24 mouse cellular contexts compared by ENCODE assay signal in genomic region chr4:139441806-139442205, GRCm38 (mm10).
DNase-seq lines count a peak whose midpoint lies in the region; ATAC-seq and TF ChIP-seq lines count a peak whose summit lies in the region.
"Had no signal": no experiment of that assay in that cellular context is flagged by ENCODE, and none has a peak within 500 bp of the region (broad histone marks: within the 10 kb centered on the region; RNA-seq: fewer than 3 reads in every experiment).

No protein-coding gene starts in this region.

- peak; percentile 60 for DNase-seq in cerebellum, adult 9-11 months
- DNase-seq in cerebellum, postnatal 4 days (ENCODE audit: low spot score in 2 of 2), result no peak
- DNase-seq in lung, postnatal 10 days, result peak; percentile 43
- DNase-seq in lung, postnatal 0 days (ENCODE audit: low spot score), result no peak
- DNase-seq in adrenal gland, postnatal 10 days, result peak; percentile 27
- DNase-seq in brain, adult 2 months (ENCODE audit: low read depth, low spot score), result peak; percentile 29
- no peak for DNase-seq in heart, adult 11 months
- DNase-seq: gastrocnemius, postnatal 14 days; kidney, adult 2 months; kidney, postnatal 36 days; lung, postnatal 36 days; spleen, adult 18-20 months; thymus, postnatal 25 days had no signal

- no peaks in the 10 kb centered on the region for H3K9me3 ChIP-seq in lung, postnatal 0 days (ENCODE audit: low read length)
- H3K9me3 ChIP-seq: heart, embryonic 10.5 days; heart, embryonic 15.5 days; limb, embryonic 13.5 days; midbrain, embryonic 13.5 days; neural tube, embryonic 13.5 days had no signal

- peaks cover 84% of the 10 kb centered on the region for H3K36me3 ChIP-seq in lung, postnatal 0 days (ENCODE audit: insufficient read depth, low read length)

- WGBS in lung, postnatal 0 days, result 75% methylated on average over 4 of the region's 4 CpGs

- no peak overlapping the region for H3K9ac ChIP-seq in lung, postnatal 0 days (replicated peaks; ENCODE audit: low read depth)
- H3K9ac ChIP-seq: heart, embryonic 15.5 days; limb, embryonic 13.5 days; midbrain, embryonic 13.5 days; neural tube, embryonic 13.5 days had no signal

- no peak for ATAC-seq in lung, postnatal 0 days
- ATAC-seq: CD4-positive, CD25-positive, alpha-beta regulatory T cell, adult 4 months; forebrain, embryonic 14.5 days; hindbrain, embryonic 16.5 days; midbrain, embryonic 13.5 days had no signal

- TF ChIP-seq EP300 in lung, postnatal 0 days (IDR thresholded peaks at IDR 0.05), result no peak

- no peaks in the 10 kb centered on the region for H3K27me3 ChIP-seq in lung, postnatal 0 days (replicated peaks; ENCODE audit: insufficient read depth, low read length)
- H3K27me3 ChIP-seq: heart, embryonic 15.5 days; limb, embryonic 13.5 days; midbrain, embryonic 13.5 days; neural tube, embryonic 13.5 days had no signal

- no peak overlapping the region for H3K4me3 ChIP-seq in lung, postnatal 0 days (ENCODE audit: low read depth, low read length)
- H3K4me3 ChIP-seq: heart, embryonic 10.5 days; heart, embryonic 15.5 days; layer of hippocampus, adult 2 months; left cerebral cortex, adult 2 months; limb, embryonic 13.5 days; midbrain, embryonic 13.5 days; neural tube, embryonic 13.5 days had no signal

- no peak for TF ChIP-seq CTCF in lung, postnatal 0 days (IDR thresholded peaks at IDR 0.05)

- no peak overlapping the region for H3K27ac ChIP-seq in lung, postnatal 0 days (ENCODE audit: low read length)
- H3K27ac ChIP-seq: heart, embryonic 10.5 days; heart, embryonic 15.5 days; layer of hippocampus, adult 2 months; left cerebral cortex, adult 2 months; limb, embryonic 13.5 days; midbrain, embryonic 13.5 days; neural tube, embryonic 13.5 days had no signal

- H3K4me1 ChIP-seq in lung, postnatal 0 days (ENCODE audit: insufficient read depth, low read depth, low read length), result no peaks in the 10 kb centered on the region
- H3K4me1 ChIP-seq: heart, embryonic 10.5 days; heart, embryonic 15.5 days; limb, embryonic 13.5 days; midbrain, embryonic 13.5 days; neural tube, embryonic 13.5 days had no signal

- no peak overlapping the region for H3K4me2 ChIP-seq in lung, postnatal 0 days (replicated peaks; ENCODE audit: low read depth, low read length)
- H3K4me2 ChIP-seq: heart, embryonic 15.5 days; limb, embryonic 13.5 days; liver, embryonic 11.5 days; midbrain, embryonic 13.5 days; neural tube, embryonic 13.5 days had no signal

Comparison
In these comparisons a context has a peak if more than half of its experiments do, and no peak if none do; other contexts are left out.
1. DNase-seq: peak in cerebellum, adult 9-11 months (single experiment), lung, postnatal 10 days (single experiment), adrenal gland, postnatal 10 days (single experiment) and brain, adult 2 months (single experiment); none in cerebellum, postnatal 4 days (0 of 2), lung, postnatal 0 days (single experiment) and heart, adult 11 months (single experiment).